Mouse (Mus musculus): Measurements from ENCODE around the gene Sult2a6. TPM values are rescaled to one million over a fixed set of nuclear protein-coding genes. Genes with fewer than 3 reads are reported as not detected.

Sult2a6 gene
- polyA plus RNA-seq (2012; ENCODE audit: insufficient read depth, insufficient read length, missing spikeins): not detected in 2 replicates

- Histone ChIP-seq H3K4me1 (ENCODE audit: control insufficient read depth, insufficient read depth, insufficient read length, low read length) (no peaks in the 10 kb centered on the region), H3K4me3 (ENCODE audit: insufficient read depth, low read depth, low read length) (no peak within 1 kb of the TSS), H3K27ac (replicated peaks; ENCODE audit: low read depth, low read length) (no peak within 1 kb of the TSS)
Observed at GRCm38 (mm10) chr7:14254770-14255169, at the start of gene Sult2a6. Gene Sult2a6, minus strand, starts transcription at chr7:14254870.

GRCm38 (mm10) chr7:14215231-14215630 is 39.4 kb downstream of the Sult2a6 start:
- Histone ChIP-seq H3K4me3 (ENCODE audit: insufficient read depth, low read depth, low read length) (no peak overlapping the region), H3K27ac (replicated peaks; ENCODE audit: low read depth, low read length) (no peak overlapping the region), H3K4me1 (ENCODE audit: control insufficient read depth, insufficient read depth, insufficient read length, low read length) (no peaks in the 10 kb centered on the region)

GRCm38 (mm10) chr7:14203417-14203816 is 51.3 kb downstream of the Sult2a6 start:
- no peaks in the 10 kb centered on the region for H3K4me1 ChIP-seq (ENCODE audit: control insufficient read depth, insufficient read depth, insufficient read length, low read length)
- H3K4me3 ChIP-seq (ENCODE audit: insufficient read depth, low read depth, low read length): no peak overlapping the region
- H3K27ac ChIP-seq (replicated peaks; ENCODE audit: low read depth, low read length): no peak overlapping the region

- Histone ChIP-seq H3K27ac (replicated peaks; ENCODE audit: low read depth, low read length) (no peak overlapping the region), H3K4me3 (ENCODE audit: insufficient read depth, low read depth, low read length) (no peak overlapping the region), H3K4me1 (ENCODE audit: control insufficient read depth, insufficient read depth, insufficient read length, low read length) (no peaks in the 10 kb centered on the region)
Observed at GRCm38 (mm10) chr7:14202487-14202886, 52.2 kb downstream of the Sult2a6 start.

Other genes starting within 250 kb of the Sult2a6 start
- gene Sult2a3, start 131.8 kb downstream of the Sult2a6 start, polyA plus RNA-seq (2012; ENCODE audit: insufficient read depth, insufficient read length, missing spikeins): not detected in 2 replicates
- not detected in 2 replicates for gene Obox8, start 78.7 kb upstream of the Sult2a6 start, polyA plus RNA-seq (2012; ENCODE audit: insufficient read depth, insufficient read length, missing spikeins)
- gene Sult2a8, start 191.9 kb upstream of the Sult2a6 start, polyA plus RNA-seq (2012; ENCODE audit: insufficient read depth, insufficient read length, missing spikeins): 0.67 TPM in 1 of 2 replicates, not detected in the other
- gene Sult2a7, start 239.4 kb upstream of the Sult2a6 start, polyA plus RNA-seq (2012; ENCODE audit: insufficient read depth, insufficient read length, missing spikeins): not detected in 2 replicates